13 mouse cellular contexts compared by ENCODE assay signal in the genomic region with DNA sequence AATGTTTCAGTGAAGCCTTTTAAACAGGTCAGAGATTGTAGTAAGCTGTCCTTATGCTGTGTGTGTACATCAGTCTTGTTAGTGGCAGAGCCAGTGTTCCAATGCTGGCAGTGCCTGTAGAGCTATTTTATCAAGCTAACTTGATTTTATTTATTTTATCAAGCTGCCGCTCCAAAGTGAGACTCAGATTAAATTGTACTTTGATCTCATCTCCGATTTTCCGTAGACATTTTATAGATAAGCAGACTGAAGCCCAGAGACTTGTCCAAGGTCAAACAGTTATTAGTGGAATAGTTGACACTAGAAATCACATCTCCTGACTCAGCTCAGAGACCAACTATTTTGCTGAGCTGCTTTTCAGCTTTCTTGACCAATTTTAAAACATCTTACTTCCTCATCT. TPM values are rescaled to one million over a fixed set of nuclear protein-coding genes. Genes with fewer than 3 reads are reported as not detected.
DNase-seq lines count a peak whose midpoint lies in the region; ATAC-seq and TF ChIP-seq lines count a peak whose summit lies in the region.
"Had no signal": no experiment of that assay in that cellular context is flagged by ENCODE, and none has a peak within 500 bp of the region (broad histone marks: within the 10 kb centered on the region; RNA-seq: fewer than 3 reads in every experiment).

No protein-coding gene starts in this region.

- DNase-seq in heart, embryonic 10.5 days (ENCODE audit: low spot score), result no peak
- DNase-seq in heart, postnatal 4 days, result no peak
- DNase-seq in hindbrain, postnatal 0 days (ENCODE audit: low spot score), result no peak
- no peak for DNase-seq in hindbrain, embryonic 11.5 days (ENCODE audit: low spot score)
- no peak for DNase-seq in midbrain, postnatal 0 days (ENCODE audit: low spot score)
- no peak for DNase-seq in urinary bladder, postnatal 10 days (ENCODE audit: low spot score)
- DNase-seq: adrenal gland, adult 2 months; cerebellum, adult 9-11 months; embryo, embryonic 11 days; gastrocnemius, postnatal 25 days had no signal

- H3K9ac ChIP-seq in hindbrain, postnatal 0 days (replicated peaks; ENCODE audit: low read length), result no peak overlapping the region
- H3K9ac ChIP-seq in hindbrain, embryonic 11.5 days (ENCODE audit: low read depth, low read length), result no peak overlapping the region
- H3K9ac ChIP-seq in midbrain, postnatal 0 days (replicated peaks; ENCODE audit: low read length, poor library complexity, severe bottlenecking), result no peak overlapping the region
- no peak overlapping the region for H3K9ac ChIP-seq in midbrain, embryonic 16.5 days (ENCODE audit: low read depth, low read length)
- no peak overlapping the region for H3K9ac ChIP-seq in stomach, embryonic 16.5 days (ENCODE audit: low read length)

- H3K4me2 ChIP-seq in hindbrain, postnatal 0 days (ENCODE audit: low read depth, low read length), result peak overlapping the region; percentile 81; the same call in 1 of the 2 replicates
- H3K4me2 ChIP-seq in hindbrain, embryonic 11.5 days (replicated peaks; ENCODE audit: low read depth, low read length), result no peak overlapping the region
- 0 out of 2 replicates have a peak overlapping the region, but pooled peaks have one; percentile 18 for H3K4me2 ChIP-seq in midbrain, postnatal 0 days (ENCODE audit: low read depth, low read length, poor library complexity, severe bottlenecking)
- H3K4me2 ChIP-seq in midbrain, embryonic 16.5 days (ENCODE audit: low read length), result no peak overlapping the region
- 0 out of 2 replicates have a peak overlapping the region, but pooled peaks have one; percentile 15 for H3K4me2 ChIP-seq in stomach, embryonic 16.5 days (ENCODE audit: low read depth, low read length)

- TF ChIP-seq CTCF in hindbrain, postnatal 0 days (IDR thresholded peaks at IDR 0.05; ENCODE audit: low read depth), result no peak
- TF ChIP-seq CTCF in midbrain, postnatal 0 days (IDR thresholded peaks at IDR 0.05), result no peak

- H3K27me3 ChIP-seq in heart, embryonic 10.5 days (ENCODE audit: insufficient read depth, poor library complexity, severe bottlenecking), result no peaks in the 10 kb centered on the region
- H3K27me3 ChIP-seq in hindbrain, postnatal 0 days (ENCODE audit: insufficient read depth, low read length), result no peaks in the 10 kb centered on the region
- no peaks in the 10 kb centered on the region for H3K27me3 ChIP-seq in hindbrain, embryonic 11.5 days (ENCODE audit: control insufficient read depth, insufficient read depth, low read length)
- H3K27me3 ChIP-seq in midbrain, postnatal 0 days (ENCODE audit: insufficient read depth, low read length), result no peaks in the 10 kb centered on the region
- no peaks in the 10 kb centered on the region for H3K27me3 ChIP-seq in midbrain, embryonic 16.5 days (ENCODE audit: control insufficient read depth, insufficient read depth, low read depth, low read length)
- H3K27me3 ChIP-seq in stomach, embryonic 16.5 days (ENCODE audit: control insufficient read depth, insufficient read depth, low read length), result no peaks in the 10 kb centered on the region
- H3K27me3 ChIP-seq: limb, embryonic 13.5 days had no signal

- no peak for ATAC-seq in hindbrain, postnatal 0 days
- no peak for ATAC-seq in hindbrain, embryonic 11.5 days (ENCODE audit: low FRiP score)
- no peak for ATAC-seq in midbrain, postnatal 0 days (ENCODE audit: low FRiP score)
- ATAC-seq in midbrain, embryonic 16.5 days, result no peak
- ATAC-seq in stomach, embryonic 16.5 days (ENCODE audit: insufficient read depth, low FRiP score), result no peak

- 61% methylated on average over 3 of the region's 3 CpGs for WGBS in heart, embryonic 10.5 days
- WGBS in hindbrain, postnatal 0 days, result 90% methylated on average over 3 of the region's 3 CpGs
- WGBS in hindbrain, embryonic 11.5 days, result 88% methylated on average over 3 of the region's 3 CpGs
- 83% methylated on average over 3 of the region's 3 CpGs for WGBS in midbrain, postnatal 0 days
- WGBS in midbrain, embryonic 16.5 days, result 88% methylated on average over 3 of the region's 3 CpGs
- 53% methylated on average over 3 of the region's 3 CpGs for WGBS in stomach, embryonic 16.5 days

- peaks cover 13% of the 10 kb centered on the region; the same call in 1 of the 2 replicates for H3K4me1 ChIP-seq in heart, embryonic 10.5 days
- H3K4me1 ChIP-seq in hindbrain, postnatal 0 days (ENCODE audit: insufficient read depth, low read length), result peaks cover 15% of the 10 kb centered on the region
- H3K4me1 ChIP-seq in hindbrain, embryonic 11.5 days (replicated peaks; ENCODE audit: control insufficient read depth, insufficient read depth, low read length), result no peaks in the 10 kb centered on the region; the same call in 1 of the 2 replicates
- H3K4me1 ChIP-seq in midbrain, postnatal 0 days (ENCODE audit: insufficient read depth, low read length), result 0 out of 2 replicates have a peak, but pooled peaks cover 2% of the 10 kb centered on the region
- peaks cover 22% of the 10 kb centered on the region for H3K4me1 ChIP-seq in midbrain, embryonic 16.5 days (ENCODE audit: control insufficient read depth, insufficient read depth, low read length)
- peaks cover 21% of the 10 kb centered on the region; the same call in 1 of the 2 replicates for H3K4me1 ChIP-seq in stomach, embryonic 16.5 days (ENCODE audit: control insufficient read depth, insufficient read depth, low read length)

- no peaks in the 10 kb centered on the region for H3K9me3 ChIP-seq in heart, embryonic 10.5 days
- no peaks in the 10 kb centered on the region for H3K9me3 ChIP-seq in hindbrain, postnatal 0 days (ENCODE audit: low read length)
- no peaks in the 10 kb centered on the region for H3K9me3 ChIP-seq in hindbrain, embryonic 11.5 days (ENCODE audit: control insufficient read depth, low read length)
- no peaks in the 10 kb centered on the region for H3K9me3 ChIP-seq in midbrain, postnatal 0 days (ENCODE audit: low read length)
- no peaks in the 10 kb centered on the region for H3K9me3 ChIP-seq in midbrain, embryonic 16.5 days (replicated peaks; ENCODE audit: control insufficient read depth, low read length, poor library complexity, severe bottlenecking)
- no peaks in the 10 kb centered on the region for H3K9me3 ChIP-seq in stomach, embryonic 16.5 days (replicated peaks; ENCODE audit: control insufficient read depth, low read length)
- H3K9me3 ChIP-seq: limb, embryonic 13.5 days had no signal

- peak overlapping the region; percentile 96; the same call in 1 of the 2 replicates for H3K4me3 ChIP-seq in heart, embryonic 10.5 days
- H3K4me3 ChIP-seq in hindbrain, postnatal 0 days (ENCODE audit: low read length), result no peak overlapping the region
- H3K4me3 ChIP-seq in hindbrain, embryonic 11.5 days (ENCODE audit: low read depth, low read length), result no peak overlapping the region
- H3K4me3 ChIP-seq in midbrain, postnatal 0 days (ENCODE audit: low read depth, low read length), result no peak overlapping the region
- H3K4me3 ChIP-seq in midbrain, embryonic 16.5 days (ENCODE audit: low read depth, low read length), result no peak overlapping the region
- H3K4me3 ChIP-seq in stomach, embryonic 16.5 days (replicated peaks; ENCODE audit: low read length), result no peak overlapping the region

- no peaks in the 10 kb centered on the region for H3K36me3 ChIP-seq in heart, embryonic 10.5 days
- H3K36me3 ChIP-seq in hindbrain, postnatal 0 days (ENCODE audit: insufficient read depth, low read length), result no peaks in the 10 kb centered on the region
- no peaks in the 10 kb centered on the region for H3K36me3 ChIP-seq in hindbrain, embryonic 11.5 days (ENCODE audit: control insufficient read depth, insufficient read depth, low read length)
- no peaks in the 10 kb centered on the region for H3K36me3 ChIP-seq in midbrain, postnatal 0 days (ENCODE audit: insufficient read depth, low read length)
- H3K36me3 ChIP-seq in midbrain, embryonic 16.5 days (ENCODE audit: control insufficient read depth, insufficient read depth, low read length), result no peaks in the 10 kb centered on the region
- no peaks in the 10 kb centered on the region for H3K36me3 ChIP-seq in stomach, embryonic 16.5 days (ENCODE audit: control insufficient read depth, insufficient read depth, low read length)
- H3K36me3 ChIP-seq: limb, embryonic 13.5 days had no signal

- no peak overlapping the region for H3K27ac ChIP-seq in heart, embryonic 10.5 days
- H3K27ac ChIP-seq in hindbrain, postnatal 0 days, result no peak overlapping the region
- no peak overlapping the region for H3K27ac ChIP-seq in hindbrain, embryonic 11.5 days (ENCODE audit: low read depth, low read length)
- H3K27ac ChIP-seq in midbrain, postnatal 0 days (ENCODE audit: low read depth, low read length), result no peak overlapping the region
- no peak overlapping the region for H3K27ac ChIP-seq in midbrain, embryonic 16.5 days (ENCODE audit: low read length)
- no peak overlapping the region for H3K27ac ChIP-seq in stomach, embryonic 16.5 days (ENCODE audit: low read length)
- H3K27ac ChIP-seq: limb, embryonic 13.5 days had no signal

RNA-seq across cellular contexts. Expression of a gene that starts 1.9 kb away (rescaled TPM):
- 25.0 and 31.5 TPM in 2 replicates for polyA plus RNA-seq in heart, embryonic 10.5 days (2016; fragmentation: Nextera tagmentation; extraction: Ambion mirVana)
- 10 to 100 TPM; 51.8 to 53.7 TPM for total RNA-seq in heart, postnatal 4 days (2021)
- total RNA-seq in hindbrain, postnatal 0 days (2014; rRNA removed), result 17.6 and 18.0 TPM in 2 replicates
- 22.6 and 23.0 TPM in 2 replicates for polyA plus RNA-seq in hindbrain, postnatal 0 days (2015; fragmentation: Nextera tagmentation; extraction: Ambion mirVana)
- polyA plus RNA-seq in hindbrain, embryonic 11.5 days (2014; fragmentation: Nextera tagmentation; extraction: Ambion mirVana), result 21.8 and 23.6 TPM in 2 replicates
- 22.0 and 27.3 TPM in 2 replicates for total RNA-seq in midbrain, postnatal 0 days (2014; rRNA removed)
- polyA plus RNA-seq in midbrain, postnatal 0 days (2015; fragmentation: Nextera tagmentation; extraction: Ambion mirVana), result 21.4 and 22.3 TPM in 2 replicates
- polyA plus RNA-seq in midbrain, embryonic 16.5 days (2015; fragmentation: Nextera tagmentation; extraction: Ambion mirVana), result 28.8 and 33.2 TPM in 2 replicates
- 28.5 and 29.7 TPM in 2 replicates for polyA plus RNA-seq in stomach, embryonic 16.5 days (2015; fragmentation: Nextera tagmentation; extraction: Ambion mirVana)

Comparison
In these comparisons a context has a peak if more than half of its experiments do, and no peak if none do; other contexts are left out.
1. H3K4me2 ChIP-seq: peak in hindbrain, postnatal 0 days (single experiment), midbrain, postnatal 0 days (single experiment) and stomach, embryonic 16.5 days (single experiment); none in hindbrain, embryonic 11.5 days (single experiment) and midbrain, embryonic 16.5 days (single experiment).